Mouse (Mus musculus): ENCODE data around the gene Cln3.

Cln3 gene

GRCm38 (mm10) chr7:126595890-126596289 lies 10.3 kb upstream of the Cln3 start:
- in situ Hi-C loops (cut with MboI, MseI) = loop anchor here (5.0 kb wide), 1 partner anchor 41 kb away; no protein-coding TSS in a partner anchor

- in situ Hi-C loops (cut with MboI, MseI) = loop anchor here (5.0 kb wide), 1 partner anchor 42 kb away; no protein-coding TSS in a partner anchor
These were observed 9.4 kb upstream of the Cln3 start, which contains the start of gene Il27 for GRCm38 (mm10) chr7:126594862-126595561. Gene Il27, minus strand, starts transcription at chr7:126594941.

DNA sequence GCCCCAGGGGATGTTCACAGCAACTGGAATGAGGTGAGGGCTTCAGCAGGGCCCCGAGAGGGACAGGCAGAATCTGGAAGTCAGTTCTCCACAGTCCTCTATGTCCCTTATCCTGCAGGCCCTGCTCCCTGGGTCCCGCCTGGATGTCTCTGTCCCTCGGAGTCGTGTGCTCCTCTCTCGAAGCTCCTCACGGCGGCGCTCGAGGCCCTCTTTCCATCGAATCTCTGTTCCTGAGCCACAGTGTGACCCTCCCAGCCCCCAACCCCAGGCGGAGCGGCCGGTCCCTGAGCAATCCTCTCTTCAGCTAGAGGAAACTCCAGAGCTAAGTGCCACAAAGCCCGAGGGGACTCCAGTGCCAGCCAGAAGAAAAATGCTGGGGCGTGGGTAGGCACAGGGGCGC lies 2.2 kb upstream of the Cln3 start:
- in situ Hi-C loops (cut with MboI, MseI) = no loop called here

DNA sequence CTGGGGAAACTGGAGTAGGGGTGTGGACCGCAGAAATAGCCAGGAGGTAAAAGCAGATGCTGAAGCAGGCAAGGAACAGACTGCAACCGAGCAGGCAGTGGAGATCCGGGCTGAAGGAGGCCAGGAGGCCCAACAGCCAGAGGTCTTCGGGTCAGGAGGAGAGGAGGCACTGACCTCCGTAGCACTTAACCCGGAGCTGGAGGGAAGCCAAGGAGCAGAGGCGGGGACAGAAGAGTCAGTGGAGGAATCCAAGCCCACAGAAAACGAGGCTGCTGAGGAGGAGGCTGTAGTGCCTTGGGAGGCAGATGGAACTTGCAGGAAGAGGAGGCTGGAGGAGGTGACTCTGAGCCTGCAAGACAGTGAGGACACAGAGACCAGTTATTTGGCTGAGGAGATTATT lies 1.2 kb upstream of the Cln3 start:
- in situ Hi-C loops (cut with MboI, MseI) = no loop called here

DNA sequence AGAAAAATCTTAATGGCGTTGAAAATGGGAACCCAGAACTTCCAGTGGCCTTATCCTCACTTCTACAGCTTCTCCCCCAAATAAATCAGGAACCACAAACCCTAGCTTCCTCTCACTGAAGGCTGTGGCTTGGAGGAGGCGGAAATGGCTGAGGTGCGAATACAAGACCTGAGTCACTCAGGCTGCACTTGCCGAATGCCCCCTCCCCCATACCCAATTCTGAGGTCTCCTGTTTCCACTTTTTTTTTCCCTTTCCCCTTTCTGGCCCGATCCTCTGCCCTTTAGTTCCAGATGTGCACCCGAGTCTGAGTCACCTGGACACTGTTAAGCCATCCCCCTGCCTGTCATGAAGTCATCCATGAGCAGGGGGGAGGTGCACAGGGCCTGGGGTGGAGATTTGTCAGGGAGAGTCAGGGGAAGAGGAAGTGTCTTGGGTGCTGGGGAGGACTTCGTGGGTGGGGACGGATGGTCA lies 1.1 kb downstream of the Cln3 start, which contains the start of gene Apobr:
Gene Apobr, plus strand, starts transcription at position 437 of the 472 bp plus-strand sequence.
- in situ Hi-C loops (cut with MboI, MseI) = no loop called here

GRCm38 (mm10) chr7:126583761-126584160 lies 1.9 kb downstream of the Cln3 start:
- in situ Hi-C loops (cut with MboI, MseI) = no loop called here

GRCm38 (mm10) chr7:126583251-126583709 lies 2.3 kb downstream of the Cln3 start:
- in situ Hi-C loops (cut with MboI, MseI) = no loop called here

DNA sequence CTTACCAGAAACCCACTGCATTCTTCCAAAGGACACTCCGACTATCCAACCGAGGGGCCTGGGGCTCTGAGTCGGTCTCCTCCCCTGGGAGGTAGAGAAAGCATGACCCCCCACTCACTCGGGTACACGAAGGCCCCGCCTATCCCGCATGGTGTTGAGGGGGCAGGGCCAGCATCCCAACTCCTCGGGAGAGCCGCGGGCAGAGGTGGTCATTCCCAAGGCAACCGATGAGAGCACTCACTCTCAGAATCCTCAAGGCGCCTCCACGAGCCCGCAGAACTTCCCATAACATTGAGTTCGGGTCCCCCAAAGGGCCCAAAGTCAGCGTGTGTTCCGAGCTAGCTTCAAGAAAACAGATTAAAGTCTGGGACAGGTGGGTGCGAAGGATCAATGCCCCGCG lies 2.9 kb downstream of the Cln3 start:
- in situ Hi-C loops (cut with MboI, MseI) = no loop called here

- in situ Hi-C loops (cut with MboI, MseI) = no loop called here
These were observed 4.0 kb downstream of the Cln3 start for GRCm38 (mm10) chr7:126581661-126582060.

DNA sequence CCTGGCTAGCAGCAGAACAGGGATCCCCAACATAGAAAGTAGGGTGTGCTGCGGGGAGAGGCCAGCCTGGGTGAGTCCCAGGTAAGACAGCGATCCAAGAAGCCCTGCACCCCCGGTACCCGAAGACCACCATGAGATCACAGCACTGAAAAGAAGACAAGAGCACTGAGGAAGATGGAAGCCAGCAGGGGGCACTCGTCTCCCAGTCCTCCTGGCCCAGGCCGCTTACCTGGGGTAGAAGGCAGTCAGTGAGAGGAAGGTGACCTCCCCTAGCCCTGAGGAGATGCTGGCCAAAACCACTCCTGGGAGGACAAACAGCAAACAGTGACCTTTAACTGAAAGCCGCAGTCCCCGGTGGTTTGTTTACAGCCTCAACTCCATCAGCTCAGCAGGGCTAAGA lies 6.4 kb downstream of the Cln3 start:
- in situ Hi-C loops (cut with MboI, MseI) = loop anchor here (5.0 kb wide), 1 partner anchor 48 kb away; no protein-coding TSS in a partner anchor

DNA sequence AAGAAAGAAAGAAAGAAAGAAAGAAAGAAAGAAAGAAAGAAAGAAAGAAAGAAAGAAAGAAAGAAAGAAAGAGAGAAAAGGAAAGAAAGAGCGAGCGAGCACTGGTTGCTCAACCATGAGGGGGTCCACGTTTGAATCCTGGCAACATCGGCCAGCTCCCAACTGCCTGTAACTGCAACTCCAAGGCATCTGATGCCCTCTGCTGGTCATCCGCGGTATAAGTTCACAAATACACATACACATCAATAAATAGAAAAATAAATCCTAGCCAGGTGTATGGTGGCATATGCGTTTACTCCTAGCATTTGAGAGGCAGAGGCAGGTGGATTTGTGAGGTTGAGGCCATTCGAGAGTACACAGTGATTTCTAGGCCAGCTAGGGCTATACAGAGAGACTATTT lies 8.7 kb downstream of the Cln3 start:
- in situ Hi-C loops (cut with MboI, MseI) = loop anchor here (5.0 kb wide), 1 partner anchor 50 kb away; no protein-coding TSS in a partner anchor

DNA sequence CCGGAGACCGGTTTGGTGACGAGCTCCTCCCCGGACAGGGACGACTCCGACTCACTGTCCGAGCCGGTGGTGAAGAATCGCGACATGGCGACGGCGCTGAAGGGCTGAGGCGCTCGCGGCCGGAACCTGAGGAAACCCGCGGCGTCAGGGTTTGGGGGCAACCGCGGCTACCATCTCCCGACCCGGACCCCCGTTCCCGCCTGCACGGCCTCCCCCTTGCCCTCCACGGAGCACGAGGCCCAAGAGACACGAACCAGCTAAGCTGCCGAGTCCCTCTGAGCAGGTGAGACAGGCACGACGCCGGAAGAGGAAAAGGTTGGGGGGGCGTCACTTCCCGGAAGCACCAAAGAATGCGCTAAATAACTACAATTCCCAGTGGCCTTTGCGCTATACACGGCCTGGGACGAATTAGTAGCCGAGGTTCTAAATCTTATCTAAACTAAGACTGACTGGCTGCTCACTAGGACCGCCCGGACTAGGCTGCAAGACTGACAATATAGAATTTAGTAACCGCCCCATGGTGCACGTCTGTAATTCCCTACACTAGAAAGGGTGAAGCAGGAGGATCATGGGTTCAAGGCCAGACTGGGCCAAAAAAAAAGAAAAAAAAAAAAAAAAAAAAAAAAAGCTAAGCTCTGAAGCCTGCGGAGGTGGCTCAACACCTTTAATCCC lies 19.4 kb downstream of the Cln3 start, which contains the start of gene Eif3c:
Gene Eif3c, minus strand, starts transcription at position 318 of the 672 bp plus-strand sequence.
- in situ Hi-C loops (cut with MboI, MseI) = loop anchor here (5.0 kb wide), 1 partner anchor 126 kb away; no protein-coding TSS in a partner anchor

DNA sequence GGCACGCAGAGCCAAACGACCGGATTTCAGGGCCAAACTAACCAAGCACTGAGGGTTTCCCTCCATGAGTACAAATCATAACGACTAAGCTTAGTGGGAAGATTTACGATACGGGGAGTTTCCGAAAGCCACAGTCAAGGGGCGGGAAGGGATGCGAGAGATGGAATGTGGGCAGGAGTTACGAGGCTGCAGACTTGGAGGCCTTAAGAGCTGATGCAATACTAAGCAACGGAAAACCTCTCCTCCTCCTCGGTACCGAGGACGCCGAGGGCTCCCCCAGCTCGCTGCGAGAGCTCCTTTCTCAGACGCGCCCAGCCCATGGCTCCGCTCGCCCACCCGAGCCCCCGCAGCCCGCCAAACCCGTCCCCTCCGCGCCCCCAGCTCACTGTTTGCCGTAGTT lies 19.9 kb downstream of the Cln3 start:
- in situ Hi-C loops (cut with MboI, MseI) = loop anchor here (5.0 kb wide), 1 partner anchor 127 kb away; no protein-coding TSS in a partner anchor

- in situ Hi-C loops (cut with MboI, MseI) = loop anchor here (10.0 kb wide), 2 partner anchors 758 to 998 kb away; no protein-coding TSS in a partner anchor
These were observed 29.0 kb downstream of the Cln3 start for GRCm38 (mm10) chr7:126556635-126557034.

DNA sequence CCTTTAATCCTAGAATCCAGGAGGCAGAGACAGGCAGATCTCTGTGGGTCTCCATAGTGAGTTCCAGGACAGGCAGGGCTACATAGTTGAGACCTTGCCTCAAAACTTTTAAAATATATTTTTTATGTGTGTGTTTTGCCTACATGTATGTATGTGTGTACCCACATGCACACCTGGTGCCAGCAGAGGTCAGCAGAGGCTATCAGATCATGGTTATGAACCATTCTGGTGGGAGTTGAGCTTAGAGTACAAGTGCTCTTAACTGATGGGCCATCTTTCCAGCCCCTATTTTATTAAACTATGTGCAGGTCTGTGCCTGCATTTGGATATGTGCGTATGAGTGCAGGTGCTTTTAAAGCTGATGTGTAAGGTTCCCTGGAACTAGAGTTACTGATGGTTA lies 30.8 kb downstream of the Cln3 start:
- in situ Hi-C loops (cut with MboI, MseI) = loop anchor here (10.0 kb wide), 2 partner anchors 760 to 1000 kb away; no protein-coding TSS in a partner anchor

DNA sequence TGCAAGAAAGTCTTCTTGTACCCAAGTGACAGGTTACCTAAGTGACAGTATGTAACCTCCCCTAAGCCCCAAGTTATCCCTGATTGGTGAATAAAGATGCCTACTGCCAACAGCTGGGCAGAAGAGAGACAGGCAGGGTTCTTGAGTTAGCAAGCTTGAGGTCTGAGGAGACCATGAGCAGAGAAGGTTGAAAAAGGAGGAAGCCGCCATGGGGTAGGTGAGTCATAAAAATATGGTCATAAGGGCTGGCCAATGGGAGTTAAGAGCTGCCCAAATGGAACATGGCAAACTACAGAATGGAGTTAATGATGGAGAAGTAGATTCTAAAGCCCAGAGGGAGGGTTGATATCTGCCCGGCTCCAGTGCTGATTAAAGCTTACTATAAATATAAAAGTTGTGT lies 40.0 kb downstream of the Cln3 start:
- in situ Hi-C loops (cut with MboI, MseI) = no loop called here

DNA sequence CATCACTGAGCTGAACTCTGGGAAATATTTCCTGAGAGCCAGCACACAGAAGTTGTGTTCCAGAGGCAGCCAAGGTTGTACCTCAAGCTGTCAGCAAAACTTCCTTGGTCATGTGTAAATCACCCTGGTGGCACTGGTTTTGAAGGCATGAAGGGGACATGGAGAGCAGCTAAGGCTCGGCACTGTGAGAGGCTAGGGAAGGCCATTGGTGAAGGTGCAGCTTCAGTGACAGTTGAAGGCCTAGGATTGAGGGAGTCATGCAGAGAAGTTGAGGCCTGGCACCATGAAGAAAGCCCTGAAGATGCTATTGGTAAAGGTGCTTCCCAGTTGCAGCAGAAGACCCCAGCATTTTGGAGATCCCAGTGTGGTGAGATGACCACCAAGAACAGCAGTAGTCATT lies 44.0 kb downstream of the Cln3 start:
- in situ Hi-C loops (cut with MboI, MseI) = no loop called here

DNA sequence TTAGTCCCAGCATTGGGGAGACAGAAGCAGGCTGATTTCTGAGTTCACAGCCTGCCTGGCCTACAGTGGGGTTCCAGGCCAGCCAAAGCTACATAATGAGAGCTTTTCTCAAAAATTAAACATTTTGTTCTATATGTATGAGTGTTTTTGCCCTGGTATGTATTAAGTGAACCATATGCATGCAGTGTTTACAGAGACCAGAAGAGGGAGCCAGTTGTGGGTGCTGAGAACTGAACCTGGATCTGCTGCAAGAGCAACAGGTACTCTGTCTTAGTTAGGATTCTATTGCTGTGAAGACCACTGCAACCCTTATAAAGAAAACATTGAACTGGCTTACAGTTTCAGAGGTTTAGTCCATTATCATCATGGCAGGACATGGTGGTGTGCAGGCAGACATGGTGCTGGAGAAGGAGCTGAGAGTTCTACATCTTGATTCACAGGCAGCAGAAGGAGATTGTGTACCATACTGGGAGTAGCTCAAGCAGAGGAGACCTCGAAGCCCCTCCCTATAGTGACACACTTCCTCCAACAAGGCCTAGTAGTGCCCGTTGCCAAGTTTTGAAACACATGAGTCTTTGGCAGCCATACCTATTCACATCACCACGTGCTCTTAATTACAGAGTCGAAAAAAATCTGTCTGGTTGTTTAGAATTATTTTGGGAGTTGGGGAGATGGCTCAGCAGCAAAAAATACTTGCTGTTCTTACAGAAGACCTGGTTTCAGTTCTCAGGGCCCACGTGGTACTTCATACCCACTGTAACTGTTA lies 47.6 kb downstream of the Cln3 start:
- in situ Hi-C loops (cut with MboI, MseI) = no loop called here

DNA sequence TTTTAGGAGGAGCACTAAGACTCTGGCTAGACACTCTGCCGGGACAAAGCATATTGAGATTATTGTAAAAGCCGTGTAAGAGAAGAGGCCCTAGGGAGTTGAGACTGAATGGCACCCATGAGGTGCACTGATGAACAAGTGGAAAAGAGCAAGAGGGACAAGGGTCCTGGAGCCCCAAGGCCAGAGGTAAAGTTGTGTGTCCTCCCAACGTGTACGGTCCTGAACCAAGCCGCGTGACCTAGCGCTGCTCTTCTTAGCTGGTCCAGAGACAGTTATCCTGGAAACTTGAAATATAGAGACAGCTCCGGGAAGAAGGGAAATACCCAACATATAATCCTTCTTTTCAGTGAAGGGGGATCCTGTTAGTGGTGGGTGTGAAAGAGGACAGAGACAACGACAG lies 49.2 kb downstream of the Cln3 start:
- in situ Hi-C loops (cut with MboI, MseI) = no loop called here

- in situ Hi-C loops (cut with MboI, MseI) = no loop called here
These were observed 49.9 kb downstream of the Cln3 start for GRCm38 (mm10) chr7:126535766-126536165.

- in situ Hi-C loops (cut with MboI, MseI) = no loop called here
These were observed 52.2 kb downstream of the Cln3 start for GRCm38 (mm10) chr7:126533434-126533833.

Measured in T-helper 2 cell (primary cell).